Mouse (Mus musculus) testis, adult 2 months (tissue): ENCODE results near the gene Dnah2.

Source experiments
- CTCF ChIP-seq: fragments of 200-500 bp; IDR thresholded peaks from 2 replicates; pipeline ENCODE4 v1.5.1; 2012; ENCODE audit warnings: low read depth, mild to moderate bottlenecking, inconsistent platforms, low read length, moderate library complexity; ENCODE audit not compliant: control insufficient read depth, insufficient read depth, insufficient replicate concordance
- POLR2A ChIP-seq: fragments of 200-500 bp; IDR thresholded peaks from 2 replicates; pipeline ENCODE4 v1.6.1; 2012; ENCODE audit warnings: low read depth, mild to moderate bottlenecking, inconsistent platforms, low read length, moderate library complexity; ENCODE audit not compliant: control insufficient read depth

- no peak for TF ChIP-seq POLR2A
- TF ChIP-seq CTCF, result no peak
Measured at GRCm38 (mm10) chr11:69419443-69419812, 129.5 kb downstream of the Dnah2 start.
